Mouse (Mus musculus) frontal cortex, postnatal 25 days (tissue): ENCODE results near the gene Trib3.
"Not testable (repeated sequence)": the region's sequence is repeated elsewhere in the genome, so short reads cannot be mapped to it uniquely, and the experiment has no call there.

ENCODE experiments used
- DNase-seq, 2 experiments: peaks; one replicate each; pipeline ENCODE4 v3.0.0; 2022; ENCODE audit warnings: low spot score in 2 of 2

The Trib3 gene

DNA sequence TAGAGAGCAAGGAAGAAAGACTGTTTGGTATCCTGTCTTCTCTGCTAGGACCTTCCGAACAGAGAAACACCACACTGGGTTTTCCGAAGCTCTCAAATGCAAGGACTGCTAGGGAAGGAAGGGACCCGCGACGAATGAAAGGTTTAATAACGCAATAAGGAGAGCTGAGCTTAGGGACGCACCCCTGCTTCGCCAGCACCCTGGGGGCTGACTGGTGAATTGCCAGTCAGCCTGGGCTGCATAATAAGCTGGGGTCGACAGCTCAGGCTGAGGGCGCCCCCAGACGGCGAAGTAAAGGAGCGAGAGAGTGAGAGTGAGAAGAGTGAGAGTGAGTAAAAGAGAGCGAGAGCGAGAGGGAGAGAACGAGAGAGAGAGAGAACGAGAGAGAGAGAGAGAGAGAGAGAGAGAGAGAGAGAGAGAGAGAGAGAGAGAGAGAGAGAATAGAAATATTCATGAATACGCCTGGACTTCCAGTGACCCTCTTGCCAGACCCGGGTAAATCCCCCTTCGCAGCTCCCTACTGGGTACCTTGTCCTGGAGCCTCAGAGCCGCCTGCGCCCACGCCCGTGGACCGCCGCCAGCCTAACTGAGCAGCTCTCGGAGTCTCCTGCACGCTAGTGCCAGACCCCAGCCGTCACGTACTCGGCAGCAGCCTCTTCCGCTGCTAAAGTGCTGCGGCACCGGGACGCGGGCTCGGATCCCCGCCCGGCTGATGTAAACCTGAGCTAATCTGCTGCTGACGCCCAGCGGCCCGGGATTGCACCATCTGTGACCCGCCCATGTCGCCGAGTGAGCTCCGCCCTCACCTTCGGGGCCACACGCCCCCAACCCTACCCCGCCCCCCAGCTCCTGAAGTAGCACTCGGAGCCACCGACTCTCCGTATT is at the start of gene Trib3:
Gene Trib3, minus strand, starts transcription at position 704 of the 885 bp plus-strand sequence.
- peak; percentile 26 to 53 for DNase-seq

DNA sequence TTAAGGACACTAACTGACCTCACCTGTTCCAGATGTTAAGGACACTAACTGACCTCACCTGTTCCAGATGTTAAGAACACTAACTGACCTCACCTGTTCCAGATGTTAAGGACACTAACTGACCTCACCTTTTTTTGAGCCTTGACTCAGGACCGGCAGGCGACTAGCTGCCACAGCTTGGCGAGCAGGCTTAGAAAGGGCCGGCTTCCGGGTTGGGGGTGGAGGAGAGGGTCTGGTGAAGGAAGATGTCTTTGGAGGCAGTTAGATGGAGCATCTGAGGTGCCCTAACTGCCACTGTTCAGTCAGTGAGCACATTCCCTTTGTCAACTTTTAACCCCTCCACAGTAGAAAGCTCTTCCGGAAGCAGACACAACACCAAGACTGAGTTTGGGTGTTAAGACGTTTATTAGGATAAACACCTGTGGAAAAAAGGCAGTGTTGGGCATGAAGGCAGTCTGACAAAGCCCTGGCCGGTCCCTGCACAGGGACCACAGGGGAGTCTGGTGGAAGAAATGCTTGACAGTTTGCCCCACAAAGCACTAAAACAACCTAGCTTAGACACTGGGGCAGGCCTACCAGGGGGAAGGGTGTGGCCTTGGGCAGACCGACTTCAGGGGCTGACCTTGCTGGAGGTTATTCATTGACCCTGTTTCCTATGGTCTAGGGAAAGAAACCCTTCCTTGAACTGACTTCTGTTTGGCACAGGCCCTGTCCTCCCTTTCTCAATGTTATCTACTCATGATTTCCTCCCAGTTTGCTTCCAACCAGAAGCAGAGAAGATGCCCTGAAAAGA is 49.6 kb upstream of the Trib3 start:
- no peak for DNase-seq

DNA sequence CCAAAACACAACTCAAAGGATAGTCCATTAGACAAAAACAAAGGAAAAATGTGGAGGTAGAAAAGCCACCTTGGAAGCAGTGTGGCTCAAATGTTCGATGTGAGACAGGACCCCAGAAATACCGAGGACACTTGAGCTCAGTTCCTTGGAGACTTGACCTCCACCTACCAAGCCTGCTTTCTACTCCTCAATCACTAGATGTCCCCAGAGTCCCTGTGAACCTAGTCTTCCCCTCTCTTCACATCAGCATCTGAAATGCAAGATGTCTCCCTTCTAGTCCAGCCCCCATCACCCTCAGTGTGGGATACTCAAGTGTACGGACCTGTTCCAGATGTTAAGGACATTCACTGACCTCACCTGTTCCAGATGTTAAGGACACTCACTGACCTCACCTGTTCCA is 49.0 kb upstream of the Trib3 start:
- no peak for DNase-seq

DNA sequence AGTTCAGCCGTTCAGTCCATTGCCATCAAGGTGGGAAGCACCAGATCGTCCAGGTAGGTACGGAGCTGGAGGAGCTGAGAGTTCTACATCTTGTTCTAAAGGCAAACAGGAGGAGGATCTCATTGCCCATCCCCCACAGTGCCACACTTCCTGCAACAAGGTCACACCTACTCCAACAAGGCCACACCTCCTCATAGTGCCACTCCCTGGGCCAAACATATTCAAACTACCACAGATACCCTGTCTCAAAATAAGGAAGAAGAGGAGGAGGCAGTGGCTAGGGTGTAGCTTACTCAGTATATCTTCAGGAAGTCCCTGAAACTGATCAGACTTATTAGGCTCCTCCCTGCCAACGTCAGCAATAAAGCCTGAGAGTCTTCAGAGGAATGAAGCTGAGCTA is 40.4 kb upstream of the Trib3 start:
- DNase-seq: no peak

DNA sequence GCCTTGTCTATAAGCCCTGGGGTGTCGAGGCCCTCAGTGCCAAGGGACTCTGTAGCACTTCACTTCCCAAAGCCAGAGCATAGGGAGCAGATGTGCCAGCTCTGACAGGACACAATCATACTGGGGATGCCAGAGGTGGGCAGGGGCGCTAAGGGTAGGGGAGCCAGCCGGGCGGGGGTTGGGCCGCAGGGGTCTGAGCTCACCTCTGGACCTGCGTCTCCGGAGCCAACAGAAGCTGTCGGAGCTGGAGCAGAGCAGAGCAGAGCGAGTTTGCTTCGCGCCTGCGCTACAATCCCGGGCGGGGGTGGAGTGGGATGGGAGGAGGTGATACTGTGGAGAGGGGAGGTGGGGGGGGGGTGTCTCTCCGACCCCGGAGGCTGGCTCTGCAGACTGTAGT is 32.5 kb upstream of the Trib3 start, which contains the start of gene Nrsn2:
Gene Nrsn2, minus strand, starts transcription at position 294 of the 397 bp plus-strand sequence.
- DNase-seq: no peak

DNA sequence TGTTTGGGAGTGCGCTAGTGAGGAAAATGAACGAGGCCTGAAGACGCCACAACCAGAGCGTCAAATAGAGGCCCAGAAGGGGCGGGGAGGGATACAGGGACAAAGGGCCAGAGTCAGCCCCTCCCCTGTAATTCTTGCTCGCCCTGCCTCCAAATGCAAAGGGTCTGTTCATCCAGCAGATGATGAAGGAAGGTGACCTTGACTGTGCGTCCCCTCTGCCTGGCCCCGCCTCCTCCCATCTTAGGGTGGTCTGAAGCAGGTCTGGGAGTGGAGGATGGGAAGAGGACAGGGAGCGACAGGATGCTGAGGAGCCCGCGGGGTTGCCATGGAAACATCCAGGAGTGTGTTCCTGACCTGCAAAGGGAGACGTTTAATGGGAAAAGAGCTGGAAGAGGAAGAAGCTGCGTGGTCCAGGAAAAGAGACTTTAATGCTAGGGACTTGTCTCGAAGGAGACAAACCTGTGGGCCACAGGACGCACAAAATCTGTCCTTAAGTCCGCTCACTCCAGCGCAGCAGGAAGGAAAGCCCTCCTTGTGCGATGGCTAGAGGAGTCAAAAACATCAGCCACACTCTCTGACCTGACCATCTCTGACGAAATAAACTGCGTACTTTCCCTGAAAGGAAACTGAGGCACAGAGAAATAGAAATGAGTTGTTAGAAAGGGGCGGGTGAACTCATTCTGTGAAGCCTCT is 32.0 kb upstream of the Trib3 start:
- no peak for DNase-seq

DNA sequence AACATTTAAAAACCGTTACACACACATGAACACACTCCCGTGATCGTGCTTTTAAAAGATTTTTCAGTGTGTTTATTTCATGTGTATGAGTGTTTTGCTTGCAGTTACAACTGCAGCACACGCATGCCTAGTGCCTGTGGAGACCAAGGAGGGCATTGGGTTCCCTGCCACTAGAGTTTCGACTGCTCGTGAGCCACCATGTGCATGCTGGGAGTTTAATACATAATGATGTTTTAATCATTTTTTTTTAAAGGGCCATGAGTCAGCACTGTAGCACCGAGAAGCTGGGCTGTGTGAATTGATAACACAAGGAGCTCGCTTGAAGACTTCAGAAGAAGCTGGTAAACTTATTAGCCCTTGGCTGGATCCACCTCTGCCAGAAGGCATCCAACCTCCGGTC is 29.7 kb upstream of the Trib3 start:
- no peak for DNase-seq

DNA sequence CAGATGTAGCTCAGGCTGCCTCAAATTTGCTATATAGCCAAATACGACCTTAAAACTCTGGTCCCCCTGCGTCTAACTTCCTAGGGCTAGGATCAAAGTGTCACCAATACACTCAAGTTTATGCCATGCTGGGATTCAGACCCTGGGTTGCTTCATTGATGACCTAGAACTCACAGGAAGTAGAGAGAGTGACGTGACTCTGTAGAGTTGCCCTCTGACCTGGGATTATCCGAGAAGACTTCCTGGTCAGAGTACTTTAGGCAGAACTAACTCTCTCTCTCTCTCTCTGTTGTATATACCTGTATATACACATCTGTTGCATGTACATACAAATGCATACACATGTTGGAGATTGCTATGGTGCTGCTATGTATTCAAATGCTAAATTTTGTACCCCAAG is 28.8 kb upstream of the Trib3 start:
- no peak for DNase-seq

DNA sequence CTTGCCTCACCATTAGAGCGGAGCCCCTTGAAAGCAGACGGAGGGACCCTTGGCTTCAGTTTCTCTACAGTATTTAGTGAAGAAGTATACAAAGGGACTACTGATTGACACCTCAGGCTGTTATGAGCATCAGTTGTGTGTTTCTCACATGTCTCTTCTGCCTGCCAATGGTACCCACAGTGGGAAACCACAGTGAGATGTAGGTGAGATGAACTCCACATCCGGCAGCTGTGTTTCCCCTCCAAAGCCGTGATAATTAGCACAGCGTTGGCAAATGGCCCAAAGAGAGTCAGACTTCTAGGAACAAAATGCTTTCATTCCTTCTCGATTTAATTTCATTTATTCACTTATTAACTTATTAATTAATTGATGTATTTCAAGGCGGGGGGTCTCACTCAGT is 28.3 kb upstream of the Trib3 start:
- no peak for DNase-seq

DNA sequence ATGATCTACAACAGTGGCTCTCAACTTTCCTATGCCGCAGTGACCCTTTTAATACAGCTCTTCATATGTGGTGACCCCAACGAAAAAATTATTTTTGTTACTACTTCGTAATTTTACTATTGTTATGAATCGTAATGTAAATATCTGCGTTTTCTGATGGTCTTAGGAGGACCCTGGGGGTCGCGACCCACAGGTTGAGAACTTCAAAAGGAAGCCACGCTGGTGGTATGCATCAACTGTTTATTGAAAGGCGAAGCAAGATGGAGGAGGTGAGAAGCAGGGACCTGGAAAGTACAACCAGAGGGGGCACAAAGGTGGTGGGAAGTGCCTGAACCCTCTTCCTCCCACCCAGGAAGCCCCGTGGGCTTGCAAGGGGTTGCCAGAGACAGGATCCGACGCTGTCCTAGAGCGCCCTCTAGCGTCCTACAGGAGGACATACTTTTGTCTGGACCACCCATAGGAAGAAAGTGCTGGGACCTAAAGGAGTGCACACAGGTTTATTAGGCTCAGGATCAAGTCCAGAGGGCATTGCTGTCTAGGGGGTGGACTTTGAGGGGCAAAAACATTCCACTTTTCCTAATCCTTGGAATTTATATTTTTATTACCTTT is 24.8 kb upstream of the Trib3 start:
- no peak for DNase-seq

DNA sequence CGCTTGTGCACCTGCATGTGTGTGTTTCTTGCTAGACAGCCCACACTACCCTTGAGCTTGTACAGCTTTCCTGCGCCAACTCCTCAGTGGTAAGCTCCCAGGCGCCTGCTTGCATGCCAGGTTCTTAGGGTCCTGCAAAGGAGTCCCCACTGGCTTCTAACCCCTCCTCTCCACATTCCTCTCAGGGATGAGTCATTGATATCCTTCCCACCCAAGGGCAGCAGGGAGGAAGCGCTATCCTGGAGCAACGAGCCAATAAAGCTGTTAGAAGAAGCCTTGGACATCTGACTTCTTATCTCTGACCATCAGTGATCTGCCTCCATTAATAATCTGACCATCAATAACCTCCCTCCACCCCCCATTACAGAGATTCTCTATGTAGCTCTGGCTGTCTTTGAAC is 24.1 kb upstream of the Trib3 start:
- DNase-seq: no peak

DNA sequence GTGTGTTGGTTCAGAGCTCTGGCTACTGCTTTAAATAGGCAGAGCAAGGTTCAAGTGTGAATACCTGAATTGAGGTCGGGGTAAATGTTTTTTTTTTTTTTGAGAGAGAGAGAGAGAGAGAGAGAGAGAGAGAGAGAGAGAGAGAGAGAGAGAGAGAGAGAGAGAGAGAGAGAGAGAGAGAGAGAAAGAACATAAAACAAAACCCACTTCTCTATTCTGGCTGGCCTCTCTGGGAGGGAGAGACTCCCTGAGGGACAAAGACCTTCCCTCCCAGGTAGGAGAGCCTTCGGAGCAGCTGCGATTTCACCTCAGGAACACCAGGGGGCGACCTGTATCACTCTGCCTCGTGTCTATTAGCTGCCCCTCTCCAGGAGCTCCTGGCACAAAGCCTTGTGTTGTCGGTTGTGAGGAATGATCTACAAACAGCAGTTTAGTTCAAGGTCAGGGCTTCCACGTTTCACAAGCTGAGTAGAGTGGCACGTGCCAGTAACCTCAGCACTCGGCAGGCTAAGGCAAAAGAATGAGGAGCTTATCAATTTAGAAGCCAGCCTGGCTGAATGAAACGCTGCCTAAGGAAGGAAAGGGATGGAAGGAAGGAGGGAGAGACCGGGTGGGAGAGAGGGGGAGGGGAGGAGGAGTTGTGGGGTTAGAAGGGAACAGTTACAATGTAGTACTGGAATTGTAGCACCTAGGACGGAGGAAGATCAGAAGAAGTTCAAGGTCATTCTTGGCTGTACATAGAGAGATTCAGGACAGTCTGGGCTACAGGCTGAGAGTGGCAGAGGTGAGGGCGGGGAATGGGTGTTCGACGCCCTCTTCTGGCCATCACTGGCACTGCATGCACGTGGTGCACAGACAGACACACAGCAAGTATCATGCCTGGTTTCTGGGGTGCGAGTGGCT is 19.7 kb upstream of the Trib3 start:
- peak; percentile 36 to 55 for DNase-seq

DNA sequence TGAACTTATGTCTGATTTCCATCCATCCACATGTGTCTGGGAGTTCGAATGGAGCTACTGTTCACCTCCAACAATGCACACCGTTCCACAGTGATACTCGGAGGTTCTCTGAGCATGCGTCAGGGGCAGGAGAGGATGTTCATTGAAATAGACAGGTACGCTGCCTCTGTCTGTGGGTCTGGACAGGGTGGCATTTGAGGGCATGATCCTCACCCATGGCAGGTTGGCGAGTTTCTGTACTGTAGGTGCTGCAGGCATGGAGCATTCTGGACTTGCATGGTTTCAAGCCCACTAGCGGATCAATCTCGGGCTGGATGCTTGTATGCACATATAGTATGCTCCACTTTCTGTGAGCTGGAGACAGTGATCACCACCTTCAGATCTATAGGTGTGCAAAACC is 17.4 kb upstream of the Trib3 start:
- DNase-seq: no peak

DNA sequence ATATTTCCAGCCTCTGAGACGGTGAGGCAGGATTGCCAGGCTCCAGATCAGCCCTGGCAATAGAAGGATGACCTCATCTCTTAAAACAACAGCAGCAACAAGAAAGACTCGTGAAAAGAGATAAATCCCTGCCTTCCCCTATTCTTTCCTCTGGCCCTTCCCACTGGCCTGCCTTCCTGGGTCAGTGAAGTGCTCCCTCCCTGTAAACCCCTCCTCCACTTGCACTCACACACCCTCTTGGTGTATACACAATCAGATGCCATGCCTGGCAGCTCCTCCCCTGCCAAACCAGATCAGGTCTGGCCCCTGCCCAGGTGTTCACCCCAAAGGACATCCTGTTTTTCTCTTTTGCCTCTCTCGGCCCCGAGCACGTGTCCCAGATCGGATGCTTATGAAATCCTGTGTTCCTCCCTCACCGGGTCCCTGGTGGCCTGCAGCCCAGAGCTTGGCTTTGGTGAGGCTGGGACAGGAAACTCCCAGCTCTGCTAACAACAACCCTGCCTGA is 16.5 kb upstream of the Trib3 start:
- DNase-seq: no peak

DNA sequence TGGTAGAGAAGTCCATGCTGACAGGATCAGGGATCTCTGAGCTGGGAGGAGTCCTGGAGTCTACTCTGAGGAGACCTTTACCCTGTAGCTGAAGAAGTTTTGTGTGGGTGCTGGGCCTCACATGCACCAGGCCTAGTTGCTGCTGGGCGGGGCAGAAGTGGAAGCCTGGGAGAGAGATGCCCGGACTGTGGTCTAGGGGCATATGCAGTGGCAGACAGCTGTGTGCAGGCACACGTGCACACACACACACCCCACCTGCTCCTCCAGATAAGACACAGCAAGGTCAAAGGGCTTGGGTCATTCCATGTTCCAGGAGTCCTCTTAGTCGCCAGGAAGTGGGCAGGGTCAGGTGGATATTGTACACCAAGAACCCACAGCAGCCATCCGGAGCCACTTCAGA is 15.8 kb upstream of the Trib3 start:
- DNase-seq: no peak

DNA sequence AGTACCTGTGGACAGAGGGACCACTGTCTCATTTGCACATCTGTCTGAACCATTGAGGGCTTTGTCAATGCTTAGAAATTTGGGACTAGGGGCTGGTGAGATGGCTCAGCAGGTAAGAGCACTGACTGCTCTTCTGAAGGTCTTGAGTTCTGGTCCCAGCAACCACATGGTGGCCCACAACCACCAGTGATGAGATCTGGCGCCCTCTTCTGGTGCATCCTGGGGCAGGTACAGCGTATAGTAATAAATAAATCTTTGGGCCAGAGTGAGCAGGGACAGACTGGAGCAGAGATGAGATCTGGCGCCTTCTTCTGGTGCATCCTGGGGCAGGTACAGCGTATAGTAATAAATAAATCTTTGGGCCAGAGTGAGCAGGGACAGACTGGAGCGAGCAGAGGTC is 15.1 kb upstream of the Trib3 start:
- not testable (repeated sequence) for DNase-seq

DNA sequence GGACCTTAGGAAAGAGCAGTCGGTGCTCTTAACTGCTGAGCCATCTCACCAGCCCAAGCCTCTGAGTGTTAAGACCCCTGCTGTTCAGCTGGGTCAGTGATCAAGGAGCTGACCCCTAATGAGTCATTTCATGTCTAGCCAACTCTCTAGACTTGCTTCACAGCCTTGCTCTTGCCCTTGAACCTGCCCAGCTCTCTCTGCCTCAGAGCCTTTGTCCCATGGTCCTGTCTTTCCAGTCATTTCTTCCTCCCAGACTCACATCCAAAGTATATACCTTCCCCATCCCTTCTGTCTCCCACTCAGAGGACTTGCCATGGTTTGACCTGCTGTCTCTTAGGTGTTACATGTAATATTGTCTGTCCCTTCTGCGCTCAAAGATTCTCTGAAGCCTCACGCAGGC is 13.4 kb upstream of the Trib3 start:
- DNase-seq: no peak

DNA sequence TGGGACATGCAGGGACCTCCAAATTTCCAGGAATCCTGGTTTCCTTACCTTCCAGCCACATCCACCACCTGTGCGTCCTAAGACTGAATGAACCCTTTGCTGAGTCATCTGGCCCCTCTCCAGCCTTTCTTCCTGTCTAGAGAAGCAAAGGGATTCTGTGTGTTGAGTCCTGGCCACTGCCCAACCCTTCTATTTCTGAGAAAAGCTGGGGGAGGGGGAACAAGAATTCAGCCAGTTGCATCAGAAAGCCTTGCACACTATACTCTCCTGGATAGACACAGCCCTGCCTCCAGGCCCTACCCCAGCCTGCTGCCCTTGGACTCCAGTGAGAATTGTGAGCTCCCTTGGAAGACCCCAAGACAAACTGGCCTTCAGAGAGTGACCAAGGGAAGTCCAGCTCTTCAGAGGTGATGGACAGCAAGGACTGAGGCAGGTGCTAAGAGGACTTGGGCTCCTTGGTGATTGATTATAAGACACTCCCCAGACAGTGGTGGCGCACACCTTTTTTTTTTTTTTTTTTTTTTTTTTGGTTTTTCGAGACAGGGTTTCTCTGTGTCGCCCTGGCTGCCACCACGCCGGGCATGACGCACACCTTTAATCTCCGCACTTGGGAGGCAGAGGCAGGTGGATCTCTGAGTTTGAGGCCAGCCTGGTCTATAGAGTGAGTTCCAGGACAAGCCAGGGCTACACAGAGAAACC is 6.2 kb upstream of the Trib3 start:
- no peak for DNase-seq

DNA sequence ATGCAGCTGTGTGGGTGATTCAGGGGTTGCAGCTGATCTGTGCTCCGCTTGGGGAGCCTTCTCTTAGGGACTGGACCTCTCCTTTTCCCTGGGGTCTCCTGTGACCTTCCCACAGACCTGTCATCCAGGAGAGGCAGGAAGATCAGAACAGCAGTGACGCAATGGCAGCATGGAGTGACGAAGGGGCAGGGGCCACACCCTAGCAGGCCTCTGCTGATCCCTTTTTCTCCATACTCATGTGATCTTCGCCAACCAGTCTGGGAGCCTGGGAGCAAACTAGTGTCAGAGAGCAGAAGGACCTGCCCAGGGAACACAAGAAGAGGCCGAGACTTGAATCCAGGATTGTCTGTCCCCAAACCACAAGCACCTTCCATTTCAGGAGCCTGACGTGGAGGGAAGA is 5.4 kb upstream of the Trib3 start:
- no peak for DNase-seq

DNA sequence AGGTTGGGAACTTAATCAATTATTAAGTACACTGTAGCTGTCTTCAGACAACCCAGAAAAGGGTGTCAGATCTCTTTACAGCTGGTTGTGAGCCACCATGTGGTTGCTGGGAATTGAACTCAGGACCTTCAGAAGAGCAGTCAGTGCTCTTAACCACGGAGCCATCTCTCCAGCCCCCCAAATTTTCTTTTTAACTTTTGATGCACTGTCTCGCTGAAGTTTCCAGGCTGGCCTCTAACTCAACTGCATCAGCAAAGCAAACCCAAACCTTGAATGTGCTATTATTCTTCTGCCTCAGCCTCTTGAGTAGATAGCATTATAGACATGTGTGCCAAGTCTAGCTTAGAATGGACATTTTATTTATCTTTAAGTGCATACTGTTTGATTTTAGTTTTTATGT is 3.9 kb upstream of the Trib3 start:
- DNase-seq: no peak
